Mouse (Mus musculus) urinary bladder, postnatal 4 days (tissue): ENCODE results near the gene Icmt.
A peak's percentile ranks its signal among the peaks of the same experiment; 100 is the strongest.

Source experiments
- DNase-seq, 2 experiments: peaks; one replicate each; pipeline ENCODE4 v3.0.0; 2021 to 2022; ENCODE audit warnings: low spot score in 2 of 2

Gene Icmt

GRCm38 (mm10) chr4:152338419-152339292, 41.6 kb downstream of the Icmt start, which contains the start of gene Chd5:
Gene Chd5, plus strand, starts transcription at chr4:152338651.
- DNase-seq: no peak

GRCm38 (mm10) chr4:152339293-152339790, 42.3 kb downstream of the Icmt start:
- DNase-seq: no peak

GRCm38 (mm10) chr4:152340584-152341284, 43.7 kb downstream of the Icmt start:
- no peak for DNase-seq

GRCm38 (mm10) chr4:152343296-152343695, 46.3 kb downstream of the Icmt start:
- no peak for DNase-seq

- no peak for DNase-seq
Observed at GRCm38 (mm10) chr4:152344651-152345050, 47.6 kb downstream of the Icmt start.

GRCm38 (mm10) chr4:152345120-152345889, 48.3 kb downstream of the Icmt start:
- peak in 1 of 2 experiments; percentile 47 for DNase-seq

GRCm38 (mm10) chr4:152349837-152350381, 52.9 kb downstream of the Icmt start:
- DNase-seq: no peak

- no peak for DNase-seq
Observed at GRCm38 (mm10) chr4:152350722-152351421, 53.8 kb downstream of the Icmt start.

- no peak for DNase-seq
Observed at GRCm38 (mm10) chr4:152351422-152352305, 54.6 kb downstream of the Icmt start.

GRCm38 (mm10) chr4:152353886-152354637, 57.0 kb downstream of the Icmt start:
- no peak for DNase-seq

GRCm38 (mm10) chr4:152355672-152356071, 58.6 kb downstream of the Icmt start:
- no peak for DNase-seq
